Mouse (Mus musculus): ENCODE data around the gene Lrg1. TPM values are rescaled to one million over a fixed set of nuclear protein-coding genes. Genes with fewer than 3 reads are reported as not detected.

The Lrg1 gene
- polyA plus RNA-seq, 1 experiment = 3.7 TPM

- no peaks in the 10 kb centered on the region for H3K36me3 ChIP-seq (ENCODE audit: control insufficient read depth, insufficient read depth, low read length)
- H3K27me3 ChIP-seq (ENCODE audit: control insufficient read depth, insufficient read depth, low read length) = no peaks in the 10 kb centered on the region; the same call in 1 of the 2 replicates
- peaks cover 35% of the 10 kb centered on the region for H3K4me1 ChIP-seq (ENCODE audit: control insufficient read depth, insufficient read depth, low read length)
- H3K27ac ChIP-seq (ENCODE audit: control insufficient read depth, insufficient read depth, low read depth, low read length) = no peak overlapping the region
- H3K4me3 ChIP-seq (ENCODE audit: control insufficient read depth, low read depth, low read length) = no peak overlapping the region
- TF ChIP-seq POLR2A (IDR thresholded peaks at IDR 0.05; ENCODE audit: control insufficient read depth, low read depth, low read length) (no peak), CTCF (IDR thresholded peaks at IDR 0.05; ENCODE audit: control insufficient read depth, insufficient read depth, insufficient replicate concordance, low read depth, low read length) (no peak)
These were observed 14.8 kb upstream of the Lrg1 start for GRCm38 (mm10) chr17:56136558-56136957.

- no peak overlapping the region for H3K27ac ChIP-seq (ENCODE audit: control insufficient read depth, insufficient read depth, low read depth, low read length)
- TF ChIP-seq POLR2A (IDR thresholded peaks at IDR 0.05; ENCODE audit: control insufficient read depth, low read depth, low read length) = no peak
- peak; percentile 71; the same call in 1 of the 2 replicates for TF ChIP-seq CTCF (IDR thresholded peaks at IDR 0.05; ENCODE audit: control insufficient read depth, insufficient read depth, insufficient replicate concordance, low read depth, low read length)
- H3K4me1 ChIP-seq (ENCODE audit: control insufficient read depth, insufficient read depth, low read length) = peaks cover 27% of the 10 kb centered on the region
- no peaks in the 10 kb centered on the region for H3K27me3 ChIP-seq (ENCODE audit: control insufficient read depth, insufficient read depth, low read length)
- no peaks in the 10 kb centered on the region for H3K36me3 ChIP-seq (ENCODE audit: control insufficient read depth, insufficient read depth, low read length)
- H3K4me3 ChIP-seq (ENCODE audit: control insufficient read depth, low read depth, low read length) = peak overlapping the region; percentile 38
These were observed 12.7 kb upstream of the Lrg1 start for GRCm38 (mm10) chr17:56134463-56134971.

- H3K27ac ChIP-seq (ENCODE audit: control insufficient read depth, insufficient read depth, low read depth, low read length) = no peak overlapping the region
- TF ChIP-seq CTCF (IDR thresholded peaks at IDR 0.05; ENCODE audit: control insufficient read depth, insufficient read depth, insufficient replicate concordance, low read depth, low read length) (no peak), POLR2A (IDR thresholded peaks at IDR 0.05; ENCODE audit: control insufficient read depth, low read depth, low read length) (no peak)
These were observed 11.9 kb upstream of the Lrg1 start for GRCm38 (mm10) chr17:56133457-56134363.

GRCm38 (mm10) chr17:56132661-56133060, 10.9 kb upstream of the Lrg1 start:
- H3K4me3 ChIP-seq (ENCODE audit: control insufficient read depth, low read depth, low read length) = no peak overlapping the region
- no peaks in the 10 kb centered on the region for H3K27me3 ChIP-seq (ENCODE audit: control insufficient read depth, insufficient read depth, low read length)
- H3K27ac ChIP-seq (ENCODE audit: control insufficient read depth, insufficient read depth, low read depth, low read length) = no peak overlapping the region
- H3K36me3 ChIP-seq (ENCODE audit: control insufficient read depth, insufficient read depth, low read length) = no peaks in the 10 kb centered on the region
- peaks cover 16% of the 10 kb centered on the region for H3K4me1 ChIP-seq (ENCODE audit: control insufficient read depth, insufficient read depth, low read length)
- no peak for TF ChIP-seq POLR2A (IDR thresholded peaks at IDR 0.05; ENCODE audit: control insufficient read depth, low read depth, low read length)
- peak; percentile 95 for TF ChIP-seq CTCF (IDR thresholded peaks at IDR 0.05; ENCODE audit: control insufficient read depth, insufficient read depth, insufficient replicate concordance, low read depth, low read length)

More at GRCm38 (mm10) chr17:56133457-56134363, 11.9 kb upstream of the Lrg1 start:
- Histone ChIP-seq H3K36me3 (ENCODE audit: control insufficient read depth, insufficient read depth, low read length) (no peaks in the 10 kb centered on the region), H3K27me3 (ENCODE audit: control insufficient read depth, insufficient read depth, low read length) (no peaks in the 10 kb centered on the region), H3K4me3 (ENCODE audit: control insufficient read depth, low read depth, low read length) (no peak overlapping the region), H3K4me1 (ENCODE audit: control insufficient read depth, insufficient read depth, low read length) (peaks cover 23% of the 10 kb centered on the region)

- TF ChIP-seq CTCF (IDR thresholded peaks at IDR 0.05; ENCODE audit: control insufficient read depth, insufficient read depth, insufficient replicate concordance, low read depth, low read length) (peak; percentile 78), POLR2A (IDR thresholded peaks at IDR 0.05; ENCODE audit: control insufficient read depth, low read depth, low read length) (no peak)
- H3K36me3 ChIP-seq (ENCODE audit: control insufficient read depth, insufficient read depth, low read length) = no peaks in the 10 kb centered on the region
- no peaks in the 10 kb centered on the region for H3K27me3 ChIP-seq (ENCODE audit: control insufficient read depth, insufficient read depth, low read length)
- H3K4me3 ChIP-seq (ENCODE audit: control insufficient read depth, low read depth, low read length) = no peak overlapping the region
- peaks cover 16% of the 10 kb centered on the region for H3K4me1 ChIP-seq (ENCODE audit: control insufficient read depth, insufficient read depth, low read length)
- H3K27ac ChIP-seq (ENCODE audit: control insufficient read depth, insufficient read depth, low read depth, low read length) = no peak overlapping the region
These were observed 10.0 kb upstream of the Lrg1 start for GRCm38 (mm10) chr17:56131814-56132213.

- Histone ChIP-seq H3K36me3 (ENCODE audit: control insufficient read depth, insufficient read depth, low read length) (no peaks in the 10 kb centered on the region), H3K4me1 (ENCODE audit: control insufficient read depth, insufficient read depth, low read length) (peaks cover 16% of the 10 kb centered on the region), H3K4me3 (ENCODE audit: control insufficient read depth, low read depth, low read length) (no peak overlapping the region), H3K27ac (ENCODE audit: control insufficient read depth, insufficient read depth, low read depth, low read length) (no peak overlapping the region), H3K27me3 (ENCODE audit: control insufficient read depth, insufficient read depth, low read length) (no peaks in the 10 kb centered on the region)
- TF ChIP-seq CTCF (IDR thresholded peaks at IDR 0.05; ENCODE audit: control insufficient read depth, insufficient read depth, insufficient replicate concordance, low read depth, low read length) (no peak), POLR2A (IDR thresholded peaks at IDR 0.05; ENCODE audit: control insufficient read depth, low read depth, low read length) (no peak)
These were observed 9.3 kb upstream of the Lrg1 start for GRCm38 (mm10) chr17:56131136-56131535.

GRCm38 (mm10) chr17:56128246-56128645, 6.4 kb upstream of the Lrg1 start:
- Histone ChIP-seq H3K27me3 (ENCODE audit: control insufficient read depth, insufficient read depth, low read length) (no peaks in the 10 kb centered on the region), H3K4me1 (ENCODE audit: control insufficient read depth, insufficient read depth, low read length) (peaks cover 16% of the 10 kb centered on the region), H3K4me3 (ENCODE audit: control insufficient read depth, low read depth, low read length) (no peak overlapping the region), H3K27ac (ENCODE audit: control insufficient read depth, insufficient read depth, low read depth, low read length) (no peak overlapping the region), H3K36me3 (ENCODE audit: control insufficient read depth, insufficient read depth, low read length) (no peaks in the 10 kb centered on the region)
- TF ChIP-seq POLR2A (IDR thresholded peaks at IDR 0.05; ENCODE audit: control insufficient read depth, low read depth, low read length) (no peak), CTCF (IDR thresholded peaks at IDR 0.05; ENCODE audit: control insufficient read depth, insufficient read depth, insufficient replicate concordance, low read depth, low read length) (no peak)

All from testis, adult 2 months (tissue).